Mouse (Mus musculus) kidney, postnatal 14 days (tissue): ENCODE measurements around the gene Gm10964.
A peak's percentile ranks its signal among the peaks of the same experiment; 100 is the strongest.

Experiments
- DNase-seq: peaks from one replicate; pipeline ENCODE4 v3.0.0; 2022; ENCODE audit warnings: mixed read lengths

Gm10964 gene

DNA sequence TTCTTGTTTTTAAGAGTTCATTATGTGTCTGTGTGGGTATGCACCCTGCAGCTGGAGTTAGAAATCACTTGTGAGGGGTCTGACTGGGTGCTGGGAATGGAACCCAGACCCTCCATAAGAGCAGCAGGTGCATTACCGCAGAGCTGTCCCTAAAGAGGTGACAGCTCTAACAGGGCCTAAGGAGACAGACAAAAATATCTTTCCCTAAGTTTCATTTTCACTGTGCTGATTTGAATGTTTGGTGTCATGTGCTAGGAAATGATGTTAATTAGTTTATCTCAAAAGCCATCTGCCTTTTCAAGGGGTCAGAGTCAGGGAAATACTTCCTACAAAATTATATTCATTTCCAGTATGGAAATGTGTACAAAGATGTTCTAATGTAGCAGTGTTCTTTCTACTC, at the start of gene Gm10964:
Gm10964 (plus strand) TSS at position 38 of the 400 bp plus-strand sequence.
- no peak for DNase-seq

GRCm38 (mm10) chr3:103690506-103690905, 48.7 kb upstream of the Gm10964 start:
- peak; percentile 20 for DNase-seq

DNA sequence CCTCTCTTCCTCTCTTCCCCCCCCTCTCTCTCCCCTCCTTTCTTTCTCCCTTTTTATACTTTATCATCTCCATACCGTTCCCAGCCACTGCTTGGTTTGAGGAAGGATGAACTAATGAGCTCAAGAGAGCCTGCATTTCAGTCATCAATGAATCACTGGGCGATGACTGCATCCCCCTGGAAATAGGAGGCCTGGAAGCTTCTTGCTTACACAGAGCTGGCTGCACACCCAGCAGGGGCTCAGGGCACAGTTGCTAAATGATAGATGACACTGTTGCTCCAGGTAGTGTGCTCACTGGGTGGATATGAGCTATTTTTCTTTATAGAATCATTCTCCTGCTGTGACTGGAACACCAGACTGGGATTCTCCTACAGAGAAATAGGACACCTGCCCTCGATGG, 43.6 kb upstream of the Gm10964 start:
- DNase-seq: no peak

DNA sequence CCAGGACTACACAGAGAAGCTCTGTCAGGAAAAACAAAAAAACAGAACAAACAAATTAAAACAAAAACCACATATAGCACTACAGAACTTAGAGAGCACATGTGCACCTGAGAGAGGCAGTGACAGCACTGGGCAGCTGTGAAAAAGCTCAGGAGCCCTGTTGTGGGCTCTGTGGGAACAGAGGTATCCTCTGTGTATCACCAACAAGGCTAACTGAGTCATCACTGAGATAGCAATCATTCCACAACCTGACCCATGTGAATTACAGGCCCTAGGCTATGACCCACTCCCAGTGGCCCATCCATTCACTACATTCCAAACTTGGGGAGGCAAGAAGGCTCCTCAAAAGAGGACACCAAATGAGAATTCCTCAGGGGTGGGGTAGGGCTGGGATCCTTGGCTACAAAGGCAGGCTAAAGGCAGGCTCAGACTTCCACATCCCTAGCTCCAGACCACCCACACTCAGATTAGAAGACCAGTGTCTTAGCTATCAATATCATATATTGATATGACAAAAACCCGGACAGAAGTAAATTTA, 42.7 kb upstream of the Gm10964 start:
- DNase-seq: no peak

GRCm38 (mm10) chr3:103704661-103705060, 34.5 kb upstream of the Gm10964 start:
- no peak for DNase-seq

DNA sequence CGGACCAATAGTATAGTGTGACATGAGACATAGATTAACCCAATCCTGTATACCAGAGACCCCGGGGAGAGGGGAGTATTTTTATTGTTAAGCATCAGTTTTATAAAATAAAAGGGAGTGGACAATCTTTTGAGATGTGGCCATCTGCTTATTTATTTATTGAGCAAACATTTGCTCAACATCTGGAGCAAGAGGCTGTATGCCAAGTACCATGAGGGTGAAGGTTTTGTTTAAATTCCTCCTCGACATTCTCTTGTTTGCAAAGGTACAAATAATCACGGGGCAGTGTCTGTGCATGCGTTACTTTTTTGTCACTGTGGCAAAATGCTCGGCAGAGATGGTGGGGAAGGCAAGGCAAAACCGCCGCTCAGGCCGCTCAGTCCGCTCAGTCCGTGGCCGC, 33.7 kb upstream of the Gm10964 start:
- no peak for DNase-seq

GRCm38 (mm10) chr3:103709470-103710040, 29.6 kb upstream of the Gm10964 start:
- DNase-seq: no peak

GRCm38 (mm10) chr3:103712196-103712595, 27.0 kb upstream of the Gm10964 start:
- no peak for DNase-seq

GRCm38 (mm10) chr3:103714236-103714875, 24.8 kb upstream of the Gm10964 start:
- DNase-seq: no peak

- DNase-seq: no peak
These were observed 24.2 kb upstream of the Gm10964 start for GRCm38 (mm10) chr3:103714942-103715341.

- DNase-seq: peak; percentile 77
These were observed 23.1 kb upstream of the Gm10964 start for GRCm38 (mm10) chr3:103715762-103716693.

- DNase-seq: peak; percentile 11
These were observed 22.1 kb upstream of the Gm10964 start for GRCm38 (mm10) chr3:103716774-103717760.

- DNase-seq: no peak
These were observed 20.4 kb upstream of the Gm10964 start for GRCm38 (mm10) chr3:103718728-103719127.

GRCm38 (mm10) chr3:103724137-103724536, 15.0 kb upstream of the Gm10964 start:
- DNase-seq: no peak

DNA sequence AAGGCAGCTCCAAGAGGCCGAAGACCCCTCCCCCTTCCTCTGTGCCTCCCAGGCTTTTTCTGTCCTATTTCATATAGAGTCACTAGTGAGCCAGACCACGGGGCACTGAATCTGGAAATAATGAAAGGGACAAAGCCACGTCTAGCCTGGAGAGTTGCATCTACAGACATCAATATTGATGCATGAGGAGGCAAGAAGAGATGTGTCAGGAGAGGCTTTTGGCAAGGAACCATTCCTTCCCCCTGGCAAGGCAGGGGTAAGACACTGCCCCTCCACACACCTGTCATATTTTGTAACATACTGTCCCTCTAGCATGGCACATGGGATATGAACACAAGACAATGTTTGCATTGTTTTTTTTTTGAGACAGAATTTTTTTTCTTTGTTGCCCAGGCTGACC, 12.5 kb upstream of the Gm10964 start:
- DNase-seq: no peak

DNA sequence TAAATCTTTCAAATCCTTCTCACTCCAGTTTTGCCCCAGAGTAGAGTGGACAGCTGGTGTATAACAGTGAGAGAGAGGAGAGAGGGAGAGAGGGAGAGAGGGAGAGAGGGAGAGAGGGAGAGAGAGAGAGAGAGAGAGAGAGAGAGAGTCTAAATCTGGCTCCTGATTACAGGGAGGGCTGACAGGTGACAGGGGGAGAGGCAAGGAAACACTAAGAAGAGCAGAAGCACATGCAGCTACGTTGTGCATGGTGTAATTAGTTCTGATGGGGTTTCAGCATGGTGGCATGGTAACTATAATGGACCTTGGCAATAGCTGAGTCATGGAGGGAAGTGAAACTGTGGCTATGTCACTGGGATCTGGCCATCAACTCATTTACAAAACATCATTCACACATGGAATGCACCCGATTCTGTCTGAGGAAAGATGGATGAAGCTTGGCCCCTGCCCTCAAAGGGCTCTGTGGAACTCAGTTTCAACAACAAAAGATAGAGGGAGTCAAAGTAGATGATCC, 11.3 kb upstream of the Gm10964 start:
- DNase-seq: no peak

DNA sequence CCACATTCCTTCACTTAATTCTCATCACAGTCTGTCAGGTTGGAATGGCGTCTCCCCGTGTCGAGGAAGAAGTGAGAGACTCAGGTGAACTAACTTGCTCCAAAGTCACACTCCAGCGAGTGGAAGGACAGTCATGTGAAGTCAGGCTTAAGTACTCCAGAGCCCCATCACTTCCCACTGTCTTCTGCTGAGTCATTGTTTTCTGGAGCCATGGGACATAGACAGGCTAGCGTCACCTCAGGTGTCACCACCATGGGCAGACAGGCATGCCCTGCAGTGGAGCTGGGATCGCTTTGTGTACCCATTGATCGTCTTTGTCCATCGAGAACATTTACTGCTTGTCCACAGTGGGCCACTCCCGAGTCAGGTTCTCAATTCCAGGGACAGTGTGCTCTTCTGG, 9.3 kb upstream of the Gm10964 start:
- no peak for DNase-seq

GRCm38 (mm10) chr3:103732116-103732515, 7.0 kb upstream of the Gm10964 start:
- DNase-seq: no peak

DNA sequence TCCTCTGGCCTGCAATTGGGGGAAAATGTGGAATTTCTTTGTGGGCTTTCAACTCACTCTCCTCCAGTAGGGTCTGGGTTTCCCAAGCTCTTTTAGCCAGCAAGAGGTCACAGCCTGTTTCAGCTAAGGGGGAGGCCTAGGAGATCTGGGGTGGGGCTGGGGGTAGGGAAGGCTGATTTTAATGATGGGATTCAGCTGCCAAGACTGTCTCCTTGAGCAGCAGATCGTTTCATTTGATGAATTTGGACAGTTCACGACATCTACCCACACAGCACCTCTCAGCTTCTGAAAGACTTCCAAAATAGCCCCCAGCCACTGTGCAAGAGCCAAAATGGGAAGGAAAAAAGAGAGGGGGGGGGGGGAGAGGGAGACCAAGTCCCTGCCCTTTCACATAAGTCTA, 6.0 kb upstream of the Gm10964 start:
- peak; percentile 35 for DNase-seq

- no peak for DNase-seq
These were observed 5.1 kb upstream of the Gm10964 start for GRCm38 (mm10) chr3:103733799-103734695.
